Mouse (Mus musculus): Measurements from ENCODE around the gene Astn2.

DNA sequence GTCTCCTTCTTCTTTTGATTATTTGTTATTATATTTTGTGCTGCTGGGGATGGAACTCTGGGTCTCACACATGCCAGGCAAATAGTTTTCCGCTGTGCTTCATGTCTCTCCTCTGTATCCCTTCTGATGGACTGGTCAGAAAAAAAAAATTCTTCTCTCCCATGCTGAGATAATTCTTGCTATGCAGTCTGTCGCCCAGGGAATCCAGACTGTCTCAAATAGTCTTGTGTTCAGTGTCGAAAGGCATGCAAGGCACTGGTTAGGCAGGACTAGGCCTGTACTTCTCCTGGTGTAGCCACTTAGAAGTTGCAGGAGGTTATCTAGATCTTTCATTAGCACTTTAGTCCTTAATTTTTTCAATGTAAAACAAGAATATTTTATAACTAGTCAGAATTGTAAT, 642.8 kb downstream of the Astn2 start:
- TF ChIP-seq CTCF (IDR thresholded peaks at IDR 0.05) (no peak), POLR2A (IDR thresholded peaks at IDR 0.05; ENCODE audit: insufficient read depth, low read depth, low read length) (no peak)

All from heart, adult 2 months (tissue).